Mouse (Mus musculus): ENCODE results near the gene Fam198b. TPM values are rescaled to one million over a fixed set of nuclear protein-coding genes. Genes with fewer than 3 reads are reported as not detected.

The Fam198b gene
- total and polyA plus RNA-seq, 3 experiments: 1.5 to 3.1 TPM; not detected in 1

DNA sequence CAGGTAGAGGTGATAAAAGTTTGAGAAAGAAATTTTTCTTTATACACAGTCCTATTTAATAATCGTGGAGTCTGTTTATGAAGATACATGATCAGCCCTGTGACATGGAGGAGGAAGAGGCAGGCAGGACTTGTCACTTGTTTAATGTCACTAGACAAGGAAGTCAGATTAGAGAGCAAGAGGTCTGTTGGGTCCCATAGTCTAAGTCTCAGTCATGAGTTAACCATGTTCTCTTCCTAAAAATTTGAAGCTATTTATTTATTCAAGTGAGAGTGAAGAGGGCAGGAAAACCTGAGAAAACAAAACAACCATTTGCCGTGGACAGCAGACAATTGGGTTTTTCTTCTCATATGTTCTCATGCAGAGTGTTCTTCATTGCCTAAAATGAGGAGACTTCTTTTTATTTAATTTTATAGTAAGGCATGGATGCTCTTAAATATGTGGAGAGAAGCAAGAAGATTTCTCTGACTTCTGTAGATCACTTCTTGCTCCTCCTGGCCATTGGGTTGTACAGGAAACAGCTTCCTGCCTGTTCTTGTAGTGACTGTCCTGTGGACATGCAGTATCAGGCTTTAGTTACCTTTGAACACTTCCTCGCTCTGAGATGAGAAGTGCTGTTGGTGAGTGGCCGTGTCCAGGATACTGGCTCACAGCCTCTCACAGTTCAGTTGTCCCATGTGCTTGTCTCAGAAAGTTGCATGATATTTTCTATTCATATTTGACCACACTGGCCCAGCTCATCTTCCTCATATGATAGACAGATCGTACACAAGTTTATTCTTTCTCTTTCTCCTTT, 22.1 kb downstream of the Fam198b start:
- H3K27ac ChIP-seq (ENCODE audit: control insufficient read depth, low read depth, low read length): peak overlapping the region; percentile 89
- H3K4me3 ChIP-seq (ENCODE audit: control insufficient read depth in 1 of 2, insufficient read depth in 1 of 2, low read depth in 2 of 2, low read length in 2 of 2): peak overlapping the region; percentile 30 to 41
- H3K79me2 ChIP-seq (ENCODE audit: control insufficient read depth, insufficient read depth, low read length, poor library complexity): no peaks in the 10 kb centered on the region; the same call in 1 of the 2 replicates
- DNase-seq (ENCODE audit: low read depth, low spot score): peak; percentile 68
- no peaks in the 10 kb centered on the region for H3K9me3 ChIP-seq (replicated peaks; ENCODE audit: insufficient read depth, low read length)
- peaks cover 38 to 39% of the 10 kb centered on the region in 2 experiments for H3K4me1 ChIP-seq (ENCODE audit: control insufficient read depth in 1 of 2, insufficient read depth in 2 of 2, low read length in 2 of 2)
- peaks cover 0 to 53% of the 10 kb centered on the region in 2 experiments; a peak in 2 of 4 replicates for H3K36me3 ChIP-seq (ENCODE audit: control insufficient read depth in 1 of 2, insufficient read depth in 2 of 2, low read length in 2 of 2)
- no peaks in the 10 kb centered on the region for H3K27me3 ChIP-seq (ENCODE audit: control insufficient read depth in 1 of 2, insufficient read depth in 2 of 2, low read length in 2 of 2)
- peak overlapping the region; percentile 53 for H3K9ac ChIP-seq (ENCODE audit: control insufficient read depth, low read depth, low read length, poor library complexity, severe bottlenecking)
- TF ChIP-seq E2F4 (IDR thresholded peaks at IDR 0.05; ENCODE audit: borderline replicate concordance, low read depth, low read length) (no peak), ETS1 (IDR thresholded peaks at IDR 0.05; ENCODE audit: low read depth, low read length) (peak; percentile 44; the same call in 1 of the 2 replicates), CTCF (IDR thresholded peaks at IDR 0.05 in 2 of 3, conservative IDR thresholded peaks at IDR 0.05 in 1 of 3; ENCODE audit: control insufficient read depth in 1 of 3, insufficient read depth in 1 of 3, low read depth in 2 of 3, low read length in 3 of 3, poor library complexity in 1 of 3, severe bottlenecking in 1 of 3) (no peak), JUND (IDR thresholded peaks at IDR 0.05; ENCODE audit: low read depth, low read length) (no peak), BHLHE40 (IDR thresholded peaks at IDR 0.05; ENCODE audit: borderline replicate concordance, low read depth, low read length) (no peak), POLR2AphosphoS2 (IDR thresholded peaks at IDR 0.05; ENCODE audit: low read length) (no peak), UBTF (IDR thresholded peaks at IDR 0.05; ENCODE audit: borderline replicate concordance, insufficient read depth, low read depth, low read length) (no peak), TBP (IDR thresholded peaks at IDR 0.05; ENCODE audit: low read depth, low read length) (0 out of 2 replicates have a peak, but pooled peaks have one; percentile 3), ZNF384 (IDR thresholded peaks at IDR 0.05; ENCODE audit: low read depth, low read length) (no peak), CHD1 (IDR thresholded peaks at IDR 0.05; ENCODE audit: low read depth, low read length) (peak; percentile 53; the same call in 1 of the 2 replicates), POLR2AphosphoS5 (IDR thresholded peaks at IDR 0.05; ENCODE audit: borderline replicate concordance, low read depth, low read length) (no peak), HCFC1 (IDR thresholded peaks at IDR 0.05; ENCODE audit: low read depth, low read length) (0 out of 2 replicates have a peak, but pooled peaks have one; percentile 1), ZC3H11A (IDR thresholded peaks at IDR 0.05; ENCODE audit: low read depth, low read length) (no peak), USF2 (IDR thresholded peaks at IDR 0.05; ENCODE audit: borderline replicate concordance in 1 of 2, insufficient read depth in 1 of 2, low read depth in 1 of 2, low read length in 2 of 2) (no peak), ZKSCAN1 (IDR thresholded peaks at IDR 0.05; ENCODE audit: low read depth, low read length) (no peak), NRF1 (IDR thresholded peaks at IDR 0.05; ENCODE audit: insufficient read depth, low read depth, low read length, poor library complexity, severe bottlenecking) (no peak), MYC (IDR thresholded peaks at IDR 0.05; ENCODE audit: low read depth, low read length) (0 out of 2 replicates have a peak, but pooled peaks have one; percentile 19), RCOR1 (IDR thresholded peaks at IDR 0.05; ENCODE audit: low read depth, low read length) (peak; percentile 23; the same call in 1 of the 2 replicates), RAD21 (IDR thresholded peaks at IDR 0.05; ENCODE audit: low read depth, low read length) (no peak), MEF2A (IDR thresholded peaks at IDR 0.05; ENCODE audit: extremely low read depth, insufficient replicate concordance, low read depth, low read length, poor library complexity, severe bottlenecking) (no peak), ELF1 (IDR thresholded peaks at IDR 0.05; ENCODE audit: low read depth, low read length) (no peak), GABPA (IDR thresholded peaks at IDR 0.05; ENCODE audit: low read depth, low read length) (no peak), CHD2 (IDR thresholded peaks at IDR 0.05; ENCODE audit: low read length) (no peak), MAZ (IDR thresholded peaks at IDR 0.05; ENCODE audit: low read depth, low read length) (no peak), NELFE (IDR thresholded peaks at IDR 0.05; ENCODE audit: low read depth, low read length) (no peak), MXI1 (IDR thresholded peaks at IDR 0.05; ENCODE audit: low read depth, low read length) (0 out of 2 replicates have a peak, but pooled peaks have one; percentile 10), GATA1 (IDR thresholded peaks at IDR 0.05; ENCODE audit: low read depth, low read length) (no peak), TCF12 (IDR thresholded peaks at IDR 0.05; ENCODE audit: low read depth, low read length) (0 out of 2 replicates have a peak, but pooled peaks have one; percentile 18), MAX (IDR thresholded peaks at IDR 0.05; ENCODE audit: low read length) (no peak; the same call in 1 of the 2 replicates), POLR2A (IDR thresholded peaks at IDR 0.05; ENCODE audit: control insufficient read depth in 1 of 2, insufficient read depth in 1 of 2, low read depth in 1 of 2, low read length in 2 of 2, poor library complexity in 1 of 2) (no peak), TAL1 (IDR thresholded peaks at IDR 0.05; ENCODE audit: low read length) (no peak), SIN3A (IDR thresholded peaks at IDR 0.05; ENCODE audit: low read length) (peak; percentile 25), ZMIZ1 (IDR thresholded peaks at IDR 0.05; ENCODE audit: low read depth, low read length) (no peak), KAT2A (conservative IDR thresholded peaks at IDR 0.05; ENCODE audit: low read depth, low read length) (no peak), SMC3 (IDR thresholded peaks at IDR 0.05; ENCODE audit: low read depth, low read length) (no peak)

Data from MEL (cell line).